Mouse (Mus musculus): ENCODE measurements at regions not wholly inside any gene's neighbourhood (a gene's known extent, or its start where the extent isn't known, plus 50 kb on each side); places are given as distances from the start of the nearest gene placed in this dataset.

DNA sequence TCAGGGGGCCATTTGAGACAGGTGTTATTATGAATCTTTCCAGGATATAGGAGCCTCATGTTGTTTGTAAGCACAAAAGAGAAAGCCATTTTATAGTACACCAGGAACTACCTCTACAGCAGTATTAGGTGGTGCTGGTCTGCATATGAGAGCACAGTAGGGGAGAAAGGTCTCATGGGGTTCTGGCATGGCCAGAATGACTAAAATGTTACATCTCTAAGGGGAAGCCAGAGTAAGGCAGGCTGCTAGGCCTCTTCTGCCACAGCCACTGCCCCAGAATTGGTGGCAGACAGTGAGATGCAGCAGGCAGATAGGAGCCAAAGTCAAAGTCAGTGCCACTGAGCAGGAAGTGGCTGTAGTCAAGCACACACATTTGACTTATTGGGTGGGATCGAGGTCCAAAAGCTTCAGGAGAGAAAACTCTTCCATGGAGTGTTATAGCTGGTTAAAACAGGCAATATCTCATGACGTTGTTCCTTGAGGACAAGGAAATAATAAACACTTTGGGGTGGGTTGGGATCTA lies 147.2 kb downstream of the Hira start:
- Histone ChIP-seq H3K9ac (ENCODE audit: low read depth, low read length) (no peak overlapping the region), H3K79me2 (replicated peaks; ENCODE audit: control insufficient read depth, insufficient read depth, low read length) (no peaks in the 10 kb centered on the region), H3K27ac (no peak overlapping the region), H3K4me3 (no peak overlapping the region), H3K27me3 (ENCODE audit: control insufficient read depth, insufficient read depth, low read length) (no peaks in the 10 kb centered on the region), H3K4me1 (ENCODE audit: control insufficient read depth, insufficient read depth, low read length) (no peaks in the 10 kb centered on the region), H3K36me3 (ENCODE audit: control insufficient read depth, insufficient read depth, low read length) (no peaks in the 10 kb centered on the region)
- DNase-seq = no peak
- intact Hi-C loops (cut with DNase I) = no loop called here
- WGBS = 78% methylated on average over 2 of the region's 2 CpGs
- TF ChIP-seq EP300 (IDR thresholded peaks at IDR 0.05; ENCODE audit: insufficient read depth, low read depth, low read length) (no peak), POLR2A (IDR thresholded peaks at IDR 0.05; ENCODE audit: insufficient read depth, low read depth, low read length) (no peak), CTCF (IDR thresholded peaks at IDR 0.05) (no peak)

- intact Hi-C loops (cut with DNase I) = no loop called here
- Histone ChIP-seq H3K27ac (no peak overlapping the region), H3K79me2 (replicated peaks; ENCODE audit: control insufficient read depth, insufficient read depth, low read length) (no peaks in the 10 kb centered on the region), H3K4me1 (ENCODE audit: control insufficient read depth, insufficient read depth, low read length) (no peaks in the 10 kb centered on the region), H3K4me3 (no peak overlapping the region), H3K27me3 (ENCODE audit: control insufficient read depth, insufficient read depth, low read length) (no peaks in the 10 kb centered on the region), H3K9ac (ENCODE audit: low read depth, low read length) (no peak overlapping the region), H3K36me3 (ENCODE audit: control insufficient read depth, insufficient read depth, low read length) (no peaks in the 10 kb centered on the region)
- DNase-seq = no peak
- no peak for TF ChIP-seq EP300 (IDR thresholded peaks at IDR 0.05; ENCODE audit: insufficient read depth, low read depth, low read length)
- no peak for TF ChIP-seq POLR2A (IDR thresholded peaks at IDR 0.05; ENCODE audit: insufficient read depth, low read depth, low read length)
Observed at GRCm38 (mm10) chr16:19025227-19025932, 148.5 kb downstream of the Hira start.

- Histone ChIP-seq H3K79me2 (replicated peaks; ENCODE audit: control insufficient read depth, insufficient read depth, low read length) (no peaks in the 10 kb centered on the region), H3K4me3 (no peak overlapping the region), H3K27me3 (ENCODE audit: control insufficient read depth, insufficient read depth, low read length) (no peaks in the 10 kb centered on the region), H3K4me1 (ENCODE audit: control insufficient read depth, insufficient read depth, low read length) (no peaks in the 10 kb centered on the region), H3K36me3 (ENCODE audit: control insufficient read depth, insufficient read depth, low read length) (no peaks in the 10 kb centered on the region), H3K9ac (ENCODE audit: low read depth, low read length) (no peak overlapping the region), H3K27ac (no peak overlapping the region)
- intact Hi-C loops (cut with DNase I) = no loop called here
- no peak for TF ChIP-seq CTCF (IDR thresholded peaks at IDR 0.05)
- no peak for TF ChIP-seq EP300 (IDR thresholded peaks at IDR 0.05; ENCODE audit: insufficient read depth, low read depth, low read length)
- no peak for TF ChIP-seq POLR2A (IDR thresholded peaks at IDR 0.05; ENCODE audit: insufficient read depth, low read depth, low read length)
- 61% methylated on average over 1 of the region's 1 CpGs for WGBS
- DNase-seq = no peak
Observed at GRCm38 (mm10) chr16:19027096-19027495, 150.3 kb downstream of the Hira start.

DNA sequence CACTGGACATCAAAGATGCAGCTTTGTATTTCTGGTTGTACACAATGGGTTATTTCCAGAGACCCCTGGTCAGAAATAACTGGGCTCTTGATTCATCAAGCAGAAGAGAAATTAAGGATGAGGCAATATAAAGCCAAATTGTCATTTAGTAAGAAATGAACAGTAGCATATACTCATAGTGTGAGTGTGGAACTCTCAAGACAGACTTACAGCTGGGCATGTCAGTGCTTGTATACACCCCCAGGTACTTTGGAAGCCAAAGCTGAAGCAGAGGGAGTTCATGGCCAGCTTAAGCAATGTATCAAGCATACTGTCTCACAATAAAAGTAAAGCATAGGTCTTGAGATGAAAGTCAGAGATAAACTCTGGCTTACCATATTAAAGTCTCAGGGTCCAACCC lies 155.7 kb downstream of the Hira start:
- intact Hi-C loops (cut with DNase I) = no loop called here
- no peaks in the 10 kb centered on the region for H3K4me1 ChIP-seq (ENCODE audit: control insufficient read depth, insufficient read depth, low read length)
- no peak overlapping the region for H3K4me3 ChIP-seq
- no peaks in the 10 kb centered on the region for H3K27me3 ChIP-seq (ENCODE audit: control insufficient read depth, insufficient read depth, low read length)
- DNase-seq = no peak
- H3K36me3 ChIP-seq (ENCODE audit: control insufficient read depth, insufficient read depth, low read length) = no peaks in the 10 kb centered on the region
- H3K79me2 ChIP-seq (replicated peaks; ENCODE audit: control insufficient read depth, insufficient read depth, low read length) = no peaks in the 10 kb centered on the region
- TF ChIP-seq EP300 (IDR thresholded peaks at IDR 0.05; ENCODE audit: insufficient read depth, low read depth, low read length) (no peak), CTCF (IDR thresholded peaks at IDR 0.05) (no peak), POLR2A (IDR thresholded peaks at IDR 0.05; ENCODE audit: insufficient read depth, low read depth, low read length) (no peak)
- H3K27ac ChIP-seq = no peak overlapping the region
- H3K9ac ChIP-seq (ENCODE audit: low read depth, low read length) = no peak overlapping the region

GRCm38 (mm10) chr16:19035781-19036180 lies 158.9 kb downstream of the Hira start:
- TF ChIP-seq EP300 (IDR thresholded peaks at IDR 0.05; ENCODE audit: insufficient read depth, low read depth, low read length) = no peak
- H3K27me3 ChIP-seq (ENCODE audit: control insufficient read depth, insufficient read depth, low read length) = no peaks in the 10 kb centered on the region
- no peak overlapping the region for H3K4me3 ChIP-seq
- 78% methylated on average over 12 of the region's 12 CpGs for WGBS
- no peaks in the 10 kb centered on the region for H3K79me2 ChIP-seq (replicated peaks; ENCODE audit: control insufficient read depth, insufficient read depth, low read length)
- intact Hi-C loops (cut with DNase I) = no loop called here
- H3K36me3 ChIP-seq (ENCODE audit: control insufficient read depth, insufficient read depth, low read length) = no peaks in the 10 kb centered on the region
- no peak overlapping the region for H3K27ac ChIP-seq
- DNase-seq = no peak
- H3K4me1 ChIP-seq (ENCODE audit: control insufficient read depth, insufficient read depth, low read length) = no peaks in the 10 kb centered on the region
- no peak overlapping the region for H3K9ac ChIP-seq (ENCODE audit: low read depth, low read length)

DNA sequence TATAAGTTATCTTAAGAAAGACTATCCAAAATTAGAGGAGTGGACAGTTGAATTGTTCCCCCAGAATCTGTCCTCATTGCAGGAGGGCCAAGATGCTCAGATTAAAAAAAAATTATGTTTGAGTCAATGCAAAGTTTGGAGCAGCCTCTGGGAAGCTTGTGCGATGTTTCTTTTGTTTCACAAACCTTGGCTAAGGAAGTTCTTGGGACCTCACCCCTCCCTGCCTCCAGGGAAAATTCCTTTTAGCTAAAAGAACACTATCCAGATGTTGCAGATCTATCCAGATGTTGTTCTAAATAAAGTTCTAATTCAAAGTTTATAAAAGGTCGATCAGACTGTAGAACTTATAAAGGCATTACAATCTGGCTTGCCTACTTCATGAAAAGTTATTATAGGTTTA lies 160.8 kb downstream of the Hira start:
- DNase-seq = no peak
- Histone ChIP-seq H3K27me3 (ENCODE audit: control insufficient read depth, insufficient read depth, low read length) (no peaks in the 10 kb centered on the region), H3K4me1 (ENCODE audit: control insufficient read depth, insufficient read depth, low read length) (no peaks in the 10 kb centered on the region), H3K4me3 (no peak overlapping the region), H3K36me3 (ENCODE audit: control insufficient read depth, insufficient read depth, low read length) (no peaks in the 10 kb centered on the region), H3K27ac (no peak overlapping the region), H3K79me2 (replicated peaks; ENCODE audit: control insufficient read depth, insufficient read depth, low read length) (no peaks in the 10 kb centered on the region), H3K9ac (ENCODE audit: low read depth, low read length) (no peak overlapping the region)
- TF ChIP-seq POLR2A (IDR thresholded peaks at IDR 0.05; ENCODE audit: insufficient read depth, low read depth, low read length) (no peak), CTCF (IDR thresholded peaks at IDR 0.05) (no peak), EP300 (IDR thresholded peaks at IDR 0.05; ENCODE audit: insufficient read depth, low read depth, low read length) (no peak)
- 50% methylated on average over 2 of the region's 2 CpGs for WGBS
- intact Hi-C loops (cut with DNase I) = no loop called here
